Mouse (Mus musculus) midbrain, embryonic 13.5 days (tissue): ENCODE results near the gene Nat9. TPM values are rescaled to one million over a fixed set of nuclear protein-coding genes. Genes with fewer than 3 reads are reported as not detected.

ENCODE experiments used
- ATAC-seq: fragments of 200-750 bp; cut with Nextera tagmentation; 2 replicates; pipeline ENCODE4 v1.8.0; 2017; ENCODE audit warnings: mild to moderate bottlenecking, moderate TSS enrichment, moderate library complexity
- H3K27ac ChIP-seq: fragments of 300-500 bp; sonication (generic); 2 replicates; pipeline ENCODE4 v1.5.1; 2015; ENCODE audit warnings: inconsistent platforms, mild to moderate bottlenecking, moderate library complexity
- H3K27me3 ChIP-seq: fragments of 300-500 bp; sonication (generic); 2 replicates; pipeline ENCODE4 v1.6.1; 2015; ENCODE audit warnings: mild to moderate bottlenecking, inconsistent platforms
- H3K36me3 ChIP-seq: fragments of 300-500 bp; sonication (generic); 2 replicates; pipeline ENCODE4 v1.6.1; 2015; ENCODE audit warnings: mild to moderate bottlenecking, inconsistent platforms
- H3K4me1 ChIP-seq: fragments of 300-500 bp; sonication (generic); replicated peaks from 2 replicates; pipeline ENCODE4 v1.6.1; 2015; ENCODE audit warnings: inconsistent platforms
- H3K4me2 ChIP-seq: fragments of 300-500 bp; sonication (generic); replicated peaks from 2 replicates; pipeline ENCODE4 v1.6.1; 2015; ENCODE audit warnings: moderate library complexity, mild to moderate bottlenecking, inconsistent platforms
- H3K4me3 ChIP-seq: fragments of 300-500 bp; sonication (generic); replicated peaks from 2 replicates; pipeline ENCODE4 v1.5.1; 2015; ENCODE audit warnings: mild to moderate bottlenecking, inconsistent platforms
- H3K9ac ChIP-seq: fragments of 300-500 bp; sonication (generic); replicated peaks from 2 replicates; pipeline ENCODE4 v1.6.1; 2015; ENCODE audit warnings: mild to moderate bottlenecking, inconsistent platforms
- H3K9me3 ChIP-seq: fragments of 300-500 bp; sonication (generic); 2 replicates; pipeline ENCODE4 v1.6.1; 2016; ENCODE audit warnings: mild to moderate bottlenecking, inconsistent platforms
- WGBS: fragments of 180-500 bp; shearing (Covaris S2); methylation state at CpG from one replicate; pipeline ENCODE4 v1.1.7; 2015; 5-methylcytosine and 5-hydroxymethylcytosine counted together
- polyA plus RNA-seq: library from polyadenylated mRNA; unstranded; fragments of >200 nt; fragmentation: Nextera tagmentation; extraction: Ambion mirVana; gene quantifications from 2 replicates; pipeline ENCODE4 v1.2.1, GENCODE M21; 2015

The Nat9 gene
- 20.9 and 23.7 TPM in 2 replicates for polyA plus RNA-seq

GRCm38 (mm10) chr11:115187693-115188092 is at the start of gene Nat9:
TSS of gene Nat9 (minus strand) at chr11:115187859.
- H3K27ac ChIP-seq, result peak within 1 kb of the TSS; percentile 84
- H3K4me3 ChIP-seq, result peak within 1 kb of the TSS; percentile 61
- H3K36me3 ChIP-seq, result peaks cover 9% of the 10 kb centered on the region
- peaks cover 19% of the 10 kb centered on the region for H3K4me1 ChIP-seq
- H3K9me3 ChIP-seq, result no peaks in the 10 kb centered on the region
- 9% methylated on average over 12 of the region's 12 CpGs for WGBS
- no peaks in the 10 kb centered on the region for H3K27me3 ChIP-seq
- peak within 1 kb of the TSS; percentile 81 for H3K9ac ChIP-seq
- peak; percentile 51 for ATAC-seq
- H3K4me2 ChIP-seq, result peak within 1 kb of the TSS; percentile 90

DNA sequence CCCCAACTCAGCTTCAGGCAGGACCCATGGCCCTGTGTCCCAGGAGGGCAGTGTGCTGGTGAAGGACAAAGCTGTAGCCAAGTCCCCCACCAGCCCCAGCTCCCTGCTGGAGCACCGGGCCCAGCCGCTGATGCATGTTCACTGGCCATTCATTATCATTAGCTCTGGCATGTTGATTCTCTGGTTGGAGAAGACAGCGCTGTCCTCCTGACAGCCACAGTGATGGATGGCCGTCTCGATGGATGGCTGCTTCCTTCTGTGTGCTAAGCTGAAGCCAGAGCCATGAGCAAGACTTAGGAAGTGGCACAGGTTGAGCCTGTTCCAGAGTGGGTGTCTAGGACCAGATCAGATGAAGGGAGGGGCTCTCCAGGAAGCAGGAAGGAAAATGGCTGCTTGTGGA is 48.9 kb upstream of the Nat9 start:
- 67% methylated on average over 5 of the region's 5 CpGs for WGBS
- H3K4me3 ChIP-seq, result no peak overlapping the region
- H3K9ac ChIP-seq, result no peak overlapping the region
- H3K27ac ChIP-seq, result no peak overlapping the region
- peaks cover 57% of the 10 kb centered on the region for H3K4me1 ChIP-seq
- no peaks in the 10 kb centered on the region for H3K36me3 ChIP-seq
- ATAC-seq, result no peak
- H3K27me3 ChIP-seq, result no peaks in the 10 kb centered on the region
- H3K4me2 ChIP-seq, result no peak overlapping the region
- H3K9me3 ChIP-seq, result no peaks in the 10 kb centered on the region

DNA sequence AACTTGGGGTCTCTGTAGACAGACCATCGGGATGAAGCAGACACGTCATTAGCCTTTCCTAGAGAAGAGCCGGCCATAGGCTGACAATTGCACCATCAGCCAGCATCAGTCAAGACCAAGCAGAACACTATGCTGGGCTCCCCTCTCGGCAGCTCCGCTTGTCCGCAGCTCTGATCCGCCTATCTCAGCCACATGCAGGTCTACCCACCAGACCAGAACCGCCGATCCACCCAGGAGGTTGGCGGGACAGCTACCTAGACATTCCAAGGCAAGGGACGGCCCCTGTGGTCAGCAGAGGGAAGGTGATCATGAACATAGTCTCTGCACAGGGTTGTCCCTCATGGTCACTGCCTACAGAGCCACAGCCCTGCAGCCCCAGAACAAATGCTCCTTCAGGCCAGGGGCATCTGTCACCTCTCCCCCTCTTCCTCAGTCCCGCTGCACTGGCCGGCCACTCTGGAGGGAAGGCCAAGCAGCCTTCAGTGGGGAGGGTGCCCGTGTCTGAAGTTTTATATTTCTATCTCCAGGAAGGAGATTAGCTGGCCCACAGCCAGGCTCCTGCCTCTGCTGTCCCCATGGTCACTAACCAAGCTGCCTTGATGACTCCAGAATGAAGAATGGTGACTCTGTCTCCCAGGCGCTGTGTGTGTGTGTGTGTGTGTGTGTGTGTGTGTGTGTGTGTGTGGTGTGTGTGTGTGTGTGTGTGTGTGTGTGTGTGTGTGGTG is 46.8 kb upstream of the Nat9 start:
- Histone ChIP-seq H3K36me3 (no peaks in the 10 kb centered on the region), H3K27me3 (no peaks in the 10 kb centered on the region), H3K4me2 (no peak overlapping the region), H3K4me3 (no peak overlapping the region), H3K9me3 (no peaks in the 10 kb centered on the region), H3K27ac (no peak overlapping the region; the same call in 1 of the 2 replicates), H3K9ac (no peak overlapping the region), H3K4me1 (peaks cover 67% of the 10 kb centered on the region)
- ATAC-seq, result peak; percentile 25; the same call in 1 of the 2 replicates
- WGBS, result 70% methylated on average over 15 of the region's 15 CpGs

- Histone ChIP-seq H3K9ac (no peak overlapping the region), H3K36me3 (no peaks in the 10 kb centered on the region), H3K4me3 (no peak overlapping the region), H3K27ac (peak overlapping the region; percentile 45; the same call in 1 of the 2 replicates), H3K9me3 (no peaks in the 10 kb centered on the region), H3K4me2 (no peak overlapping the region), H3K27me3 (no peaks in the 10 kb centered on the region), H3K4me1 (peaks cover 70% of the 10 kb centered on the region)
- 24% methylated on average over 20 of the region's 20 CpGs for WGBS
- peak; percentile 52 for ATAC-seq
Observed at GRCm38 (mm10) chr11:115233526-115234290, 46.0 kb upstream of the Nat9 start.

DNA sequence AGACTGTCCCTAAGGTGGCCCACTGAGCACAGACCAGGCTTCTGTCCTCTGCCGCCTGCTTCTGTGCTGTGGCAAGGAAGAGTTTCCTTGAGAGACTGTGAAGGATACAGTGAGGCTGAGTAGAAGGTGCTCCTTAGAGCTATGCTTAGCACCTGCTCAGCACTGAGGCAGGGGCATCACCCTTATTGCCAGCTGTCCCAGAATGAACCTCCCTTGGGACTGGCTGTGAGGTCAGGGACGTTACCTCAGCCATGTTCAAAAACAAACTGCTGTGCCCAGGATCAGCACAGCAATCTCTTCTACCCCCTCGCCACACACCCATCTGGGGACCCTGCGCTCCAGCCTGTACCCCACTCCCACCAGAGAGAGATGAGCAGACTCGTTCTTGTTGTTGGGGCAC is 45.2 kb upstream of the Nat9 start:
- Histone ChIP-seq H3K27me3 (no peaks in the 10 kb centered on the region), H3K4me3 (no peak overlapping the region), H3K36me3 (no peaks in the 10 kb centered on the region), H3K4me1 (peaks cover 73% of the 10 kb centered on the region), H3K9me3 (no peaks in the 10 kb centered on the region), H3K9ac (no peak overlapping the region), H3K27ac (no peak overlapping the region; the same call in 1 of the 2 replicates), H3K4me2 (no peak overlapping the region)
- ATAC-seq, result no peak
- 68% methylated on average over 5 of the region's 5 CpGs for WGBS

DNA sequence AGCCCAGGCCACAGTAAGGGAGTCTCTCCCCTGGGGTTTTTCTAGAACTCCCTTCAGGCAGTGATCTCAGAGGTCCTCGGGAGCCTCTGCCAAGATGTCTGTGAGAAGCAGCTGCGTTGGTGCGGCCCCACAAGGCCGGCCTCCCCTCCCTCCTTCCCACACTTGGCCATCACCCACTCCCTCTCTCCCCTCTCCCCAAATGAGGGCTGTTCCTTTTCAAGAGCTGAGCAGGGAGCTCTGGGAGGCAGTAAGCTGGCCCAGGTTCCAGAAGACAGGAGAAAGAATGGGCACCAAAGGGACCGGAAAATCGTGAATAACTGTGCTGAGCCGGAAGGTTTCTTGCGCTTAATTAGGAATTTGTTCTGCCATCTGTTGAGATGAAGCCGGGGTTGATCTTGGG is 44.3 kb upstream of the Nat9 start:
- Histone ChIP-seq H3K9me3 (no peaks in the 10 kb centered on the region), H3K4me1 (peaks cover 83% of the 10 kb centered on the region), H3K27ac (peak overlapping the region; percentile 26; the same call in 1 of the 2 replicates), H3K4me2 (no peak overlapping the region), H3K36me3 (no peaks in the 10 kb centered on the region), H3K27me3 (no peaks in the 10 kb centered on the region), H3K4me3 (no peak overlapping the region), H3K9ac (no peak overlapping the region)
- 32% methylated on average over 9 of the region's 9 CpGs for WGBS
- ATAC-seq, result no peak

DNA sequence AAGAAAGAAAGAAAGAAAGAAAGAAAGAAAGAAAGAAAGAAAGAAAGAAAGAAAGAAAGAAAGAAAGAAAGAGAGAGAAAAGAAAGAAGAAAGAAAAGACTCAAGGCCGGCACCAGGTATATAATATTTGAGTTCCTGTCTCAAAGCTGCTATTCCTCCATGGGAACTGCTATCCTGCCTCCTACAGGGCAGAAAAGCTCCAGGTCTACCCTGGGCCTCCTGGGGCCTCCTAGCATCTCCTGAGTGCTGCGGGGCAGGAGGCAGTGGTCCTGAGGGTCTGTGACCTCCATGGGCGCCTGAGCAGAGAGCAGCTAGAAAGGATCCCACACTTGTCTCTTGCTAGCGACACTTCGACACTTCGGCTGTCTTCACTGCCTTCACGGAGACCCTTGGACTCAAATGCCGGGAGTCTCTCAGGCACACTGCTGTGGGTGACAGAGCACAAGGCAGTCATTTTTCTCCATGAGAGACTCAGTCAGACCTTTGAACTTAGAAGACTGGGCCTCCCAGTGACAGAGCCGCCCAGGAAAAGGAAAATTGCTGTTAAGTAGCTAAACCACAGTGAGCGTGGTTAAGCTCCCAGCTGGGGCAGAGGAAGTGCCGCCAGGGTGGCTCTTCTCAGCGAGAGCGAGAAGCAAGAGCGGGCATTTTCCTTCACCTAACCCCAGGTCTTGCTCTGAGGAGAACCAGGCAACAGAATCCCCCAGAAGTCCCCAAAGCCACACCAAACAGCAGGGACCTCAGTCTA is 43.7 kb upstream of the Nat9 start:
- no peak for ATAC-seq
- peaks cover 85% of the 10 kb centered on the region for H3K4me1 ChIP-seq
- WGBS, result 53% methylated on average over 14 of the region's 14 CpGs

DNA sequence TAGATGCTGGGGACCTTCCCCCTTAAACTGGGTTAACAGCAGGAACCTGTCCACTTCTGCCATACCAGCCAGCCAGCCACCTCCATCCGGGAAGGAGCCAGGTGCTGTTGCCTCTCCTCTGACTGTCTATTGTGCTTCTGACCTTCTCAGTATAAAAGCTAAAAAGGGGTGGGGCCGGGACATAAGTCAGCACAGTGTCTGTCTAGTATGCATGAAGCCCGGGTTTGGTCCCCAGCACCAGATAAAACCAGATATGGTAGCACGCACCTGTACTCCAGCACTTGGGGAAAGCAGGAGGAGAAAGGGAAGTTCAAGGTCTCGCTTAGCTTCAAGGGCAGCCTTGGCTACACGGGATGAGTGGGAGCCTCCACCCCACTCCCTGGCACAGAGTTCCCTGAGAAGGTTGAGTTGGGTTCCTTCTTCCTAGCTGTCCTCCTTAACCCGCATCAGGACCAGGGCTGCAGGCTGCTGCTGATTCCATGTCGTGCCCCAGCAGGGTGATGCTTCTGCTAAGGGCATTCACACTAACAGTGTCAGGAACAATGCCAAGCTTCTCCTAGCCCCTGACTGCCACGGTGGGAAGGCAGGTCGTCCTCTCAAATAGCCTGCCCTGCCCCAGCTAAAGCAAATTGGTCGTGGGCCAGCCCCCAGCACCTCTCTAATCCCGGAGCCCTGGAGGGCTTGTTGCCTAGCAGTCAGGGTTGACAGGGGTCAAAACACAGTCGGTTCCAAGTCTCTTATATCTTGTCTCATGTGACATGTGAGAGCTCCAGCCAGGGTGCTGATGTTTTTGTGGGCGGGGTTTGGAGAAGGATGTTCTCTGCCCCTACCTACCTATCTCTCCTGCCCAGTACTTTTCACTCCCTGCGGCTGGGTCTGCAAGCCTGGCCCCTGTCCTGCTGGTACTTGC is 41.6 kb upstream of the Nat9 start:
- no peak overlapping the region for H3K4me3 ChIP-seq
- WGBS, result 50% methylated on average over 15 of the region's 15 CpGs
- ATAC-seq, result no peak
- no peaks in the 10 kb centered on the region for H3K36me3 ChIP-seq
- peaks cover 90% of the 10 kb centered on the region for H3K4me1 ChIP-seq
- no peak overlapping the region for H3K27ac ChIP-seq
- no peak overlapping the region for H3K9ac ChIP-seq
- no peak overlapping the region for H3K4me2 ChIP-seq
- no peaks in the 10 kb centered on the region for H3K9me3 ChIP-seq
- H3K27me3 ChIP-seq, result no peaks in the 10 kb centered on the region

More for the DNA sequence above, 43.7 kb upstream of the Nat9 start:
- H3K36me3 ChIP-seq, result no peaks in the 10 kb centered on the region
- no peak overlapping the region for H3K9ac ChIP-seq
- H3K4me2 ChIP-seq, result no peak overlapping the region
- H3K4me3 ChIP-seq, result no peak overlapping the region
- no peaks in the 10 kb centered on the region for H3K9me3 ChIP-seq
- H3K27ac ChIP-seq, result peak overlapping the region; percentile 26; the same call in 1 of the 2 replicates
- no peaks in the 10 kb centered on the region for H3K27me3 ChIP-seq

GRCm38 (mm10) chr11:115228430-115228829 is 40.8 kb upstream of the Nat9 start:
- H3K9ac ChIP-seq, result no peak overlapping the region
- 62% methylated on average over 7 of the region's 7 CpGs for WGBS

DNA sequence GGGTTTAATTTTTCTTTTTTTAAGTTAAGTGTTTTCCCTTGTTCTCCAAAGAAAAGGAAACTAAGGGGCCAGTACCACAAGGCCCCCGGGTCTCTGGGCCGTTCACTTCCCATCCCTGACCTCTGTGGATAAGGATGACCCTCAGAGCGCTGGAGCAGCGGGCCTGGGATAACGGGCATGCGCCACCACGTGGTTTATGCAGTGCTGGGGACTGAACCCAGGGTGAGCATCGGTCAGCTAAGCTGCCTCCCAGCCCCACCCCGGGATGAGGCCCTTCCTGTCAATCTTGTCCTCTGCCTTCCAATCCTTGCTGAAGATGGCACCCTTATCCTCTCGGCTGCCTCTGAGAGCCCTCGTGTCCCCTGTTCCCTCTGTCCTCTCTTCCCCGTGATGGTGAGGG is 40.0 kb upstream of the Nat9 start:
- Histone ChIP-seq H3K4me1 (peaks cover 79% of the 10 kb centered on the region), H3K27me3 (no peaks in the 10 kb centered on the region), H3K36me3 (no peaks in the 10 kb centered on the region), H3K9ac (no peak overlapping the region; the same call in 1 of the 2 replicates), H3K9me3 (no peaks in the 10 kb centered on the region), H3K4me3 (no peak overlapping the region), H3K27ac (peak overlapping the region; percentile 71), H3K4me2 (no peak overlapping the region)
- ATAC-seq, result peak; percentile 13; the same call in 1 of the 2 replicates
- 17% methylated on average over 12 of the region's 12 CpGs for WGBS

More at GRCm38 (mm10) chr11:115228430-115228829, 40.8 kb upstream of the Nat9 start:
- ATAC-seq, result no peak
- no peak overlapping the region for H3K27ac ChIP-seq
- H3K36me3 ChIP-seq, result no peaks in the 10 kb centered on the region
- H3K27me3 ChIP-seq, result no peaks in the 10 kb centered on the region
- no peak overlapping the region for H3K4me3 ChIP-seq
- H3K4me2 ChIP-seq, result no peak overlapping the region
- peaks cover 85% of the 10 kb centered on the region for H3K4me1 ChIP-seq
- no peaks in the 10 kb centered on the region for H3K9me3 ChIP-seq
